Mouse (Mus musculus): ENCODE results near the gene Sh2d1b1.

DNA sequence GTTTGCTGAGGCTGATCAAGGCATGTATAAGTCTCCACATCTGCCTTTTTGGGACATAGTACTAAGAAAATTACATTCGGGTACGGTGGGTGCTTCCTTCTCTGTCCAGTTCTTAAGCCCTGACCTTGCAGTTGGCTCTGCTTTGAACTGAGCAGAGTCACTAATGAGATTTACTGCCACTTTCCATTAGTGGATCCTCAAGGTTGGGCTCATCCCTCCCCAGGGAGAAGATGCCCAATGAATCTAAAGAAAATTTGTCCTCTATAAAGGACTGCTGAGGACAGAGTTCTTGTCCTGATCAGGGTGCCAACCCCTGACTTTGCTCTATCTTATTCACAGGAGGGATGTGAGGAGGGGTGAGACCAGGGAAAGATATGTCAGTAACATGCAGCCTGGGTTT is 44.9 kb downstream of the Sh2d1b1 start:
- no peak for TF ChIP-seq MYOD1 (IDR thresholded peaks at IDR 0.05; ENCODE audit: control insufficient read depth in 1 of 3, insufficient read length in 2 of 3, low read depth in 2 of 3)
- TF ChIP-seq MAX (IDR thresholded peaks at IDR 0.05; ENCODE audit: low read depth): no peak
- no peak for TF ChIP-seq POLR2AphosphoS2 (IDR thresholded peaks at IDR 0.05; ENCODE audit: insufficient read length, low read depth)
- TF ChIP-seq USF1 (IDR thresholded peaks at IDR 0.05; ENCODE audit: low read depth): no peak
- no peak for TF ChIP-seq CEBPB (IDR thresholded peaks at IDR 0.05; ENCODE audit: insufficient read depth, poor library complexity, severe bottlenecking)
- no peak for TF ChIP-seq POLR2A (IDR thresholded peaks at IDR 0.05; ENCODE audit: insufficient read length, low read depth)
- TF ChIP-seq REST (IDR thresholded peaks at IDR 0.05; ENCODE audit: insufficient read depth, insufficient read length): no peak
- TF ChIP-seq MYOG (IDR thresholded peaks at IDR 0.05; ENCODE audit: control insufficient read depth in 1 of 3, insufficient read depth in 1 of 3, insufficient read length in 2 of 3, low read depth in 2 of 3): no peak
- TF ChIP-seq SRF (IDR thresholded peaks at IDR 0.05; ENCODE audit: control insufficient read depth, insufficient read length, low read depth): no peak
- TF ChIP-seq TCF12 (IDR thresholded peaks at IDR 0.05; ENCODE audit: insufficient read depth, poor library complexity, severe bottlenecking): no peak
- no peak for TF ChIP-seq E2F4 (IDR thresholded peaks at IDR 0.05; ENCODE audit: insufficient read depth)
